In genomic region chr17:5718768-5719387, GRCm38 (mm10) we compare ENCODE assay signal across 26 mouse cellular contexts.
DNase-seq lines count a peak whose midpoint lies in the region; ATAC-seq and TF ChIP-seq lines count a peak whose summit lies in the region.
"Had no signal": no experiment of that assay in that cellular context is flagged by ENCODE, and none has a peak within 500 bp of the region (broad histone marks: within the 10 kb centered on the region; RNA-seq: fewer than 3 reads in every experiment).

No protein-coding gene starts in this region.

- peaks cover 29% of the 10 kb centered on the region for H3K27me3 ChIP-seq in midbrain, embryonic 12.5 days
- H3K27me3 ChIP-seq in midbrain, embryonic 10.5 days (ENCODE audit: low read depth, poor library complexity, severe bottlenecking), result peaks cover 4% of the 10 kb centered on the region; the same call in 1 of the 2 replicates
- no peaks in the 10 kb centered on the region for H3K27me3 ChIP-seq in forebrain, embryonic 16.5 days (replicated peaks; ENCODE audit: control insufficient read depth, insufficient read depth, low read length)
- H3K27me3 ChIP-seq: limb, embryonic 13.5 days; lung, embryonic 15.5 days; stomach, embryonic 15.5 days had no signal

- no peak overlapping the region for H3K4me3 ChIP-seq in midbrain, embryonic 12.5 days
- H3K4me3 ChIP-seq in midbrain, embryonic 10.5 days, result no peak overlapping the region
- no peak overlapping the region for H3K4me3 ChIP-seq in forebrain, embryonic 16.5 days (replicated peaks; ENCODE audit: low read length)
- H3K4me3 ChIP-seq: heart, adult 2 months; hindbrain, embryonic 10.5 days; limb, embryonic 13.5 days; lung, embryonic 15.5 days; neural tube, embryonic 13.5 days; stomach, embryonic 15.5 days had no signal

- 43% methylated on average over 7 of the region's 7 CpGs for WGBS in midbrain, embryonic 12.5 days
- 66% methylated on average over 7 of the region's 7 CpGs for WGBS in midbrain, embryonic 10.5 days
- WGBS in forebrain, embryonic 16.5 days, result 17% methylated on average over 7 of the region's 7 CpGs

- H3K4me1 ChIP-seq in midbrain, embryonic 12.5 days, result peaks cover 12% of the 10 kb centered on the region
- H3K4me1 ChIP-seq in midbrain, embryonic 10.5 days, result peaks cover 13% of the 10 kb centered on the region
- peaks cover 9% of the 10 kb centered on the region for H3K4me1 ChIP-seq in forebrain, embryonic 16.5 days (replicated peaks; ENCODE audit: control insufficient read depth, insufficient read depth, low read length)
- H3K4me1 ChIP-seq: lung, embryonic 15.5 days had no signal

- no peaks in the 10 kb centered on the region for H3K36me3 ChIP-seq in midbrain, embryonic 12.5 days
- no peaks in the 10 kb centered on the region for H3K36me3 ChIP-seq in midbrain, embryonic 10.5 days
- H3K36me3 ChIP-seq in forebrain, embryonic 16.5 days (ENCODE audit: control insufficient read depth, insufficient read depth), result no peaks in the 10 kb centered on the region
- H3K36me3 ChIP-seq: hindbrain, embryonic 10.5 days; limb, embryonic 13.5 days; lung, embryonic 15.5 days; neural tube, embryonic 13.5 days; stomach, embryonic 15.5 days had no signal

- H3K9me3 ChIP-seq in midbrain, embryonic 12.5 days, result no peaks in the 10 kb centered on the region
- H3K9me3 ChIP-seq in midbrain, embryonic 10.5 days (replicated peaks), result no peaks in the 10 kb centered on the region
- no peaks in the 10 kb centered on the region for H3K9me3 ChIP-seq in forebrain, embryonic 16.5 days (ENCODE audit: control insufficient read depth, low read length)
- H3K9me3 ChIP-seq: limb, embryonic 13.5 days; lung, embryonic 15.5 days; neural tube, embryonic 13.5 days; stomach, embryonic 15.5 days had no signal

- H3K4me2 ChIP-seq in midbrain, embryonic 12.5 days (replicated peaks), result no peak overlapping the region
- H3K4me2 ChIP-seq in forebrain, embryonic 16.5 days (ENCODE audit: low read length), result no peak overlapping the region
- H3K4me2 ChIP-seq: limb, embryonic 13.5 days; liver, embryonic 11.5 days; lung, embryonic 15.5 days; neural tube, embryonic 13.5 days; stomach, embryonic 15.5 days had no signal

- TF ChIP-seq CTCF in brain, embryonic 14.5 days (IDR thresholded peaks at IDR 0.05; ENCODE audit: borderline replicate concordance, extremely low read depth, insufficient read depth, insufficient read length), result no peak

- 0 out of 2 replicates have a peak, but pooled peaks have one; percentile 47 for ATAC-seq in midbrain, embryonic 12.5 days (ENCODE audit: low FRiP score, low read depth)
- peak; percentile 93 for ATAC-seq in forebrain, embryonic 16.5 days
- ATAC-seq: activated CD4-positive, CD25-positive, alpha-beta regulatory T cell, adult 4 months; intestine, postnatal 0 days had no signal

- no peak for TF ChIP-seq POLR2A in brain, embryonic 14.5 days (IDR thresholded peaks at IDR 0.05; ENCODE audit: borderline replicate concordance, extremely low read depth, insufficient read depth, insufficient read length, poor library complexity, severe bottlenecking)

- DNase-seq in midbrain, embryonic 10.5 days (ENCODE audit: low spot score), result no peak
- peak; percentile 72 for DNase-seq in 416B (ENCODE audit: low read depth)
- peak; percentile 86 for DNase-seq in brain, embryonic 14.5 days (ENCODE audit: low read depth)
- no peak for DNase-seq in embryo, embryonic 10.5 days (ENCODE audit: low spot score)
- DNase-seq in frontal cortex, postnatal 36 days (ENCODE audit: low spot score in 2 of 2), result no peak
- DNase-seq: adrenal gland, adult 2 months; B cell, adult 2 months; cerebellum, adult 8-10 months; cerebellum, postnatal 25 days; heart, adult 2 months; heart, postnatal 14 days; kidney, adult 9 months; kidney, postnatal 14 days; right cerebral cortex, postnatal 14 days; thymus, adult 18-20 months; thymus, postnatal 25 days had no signal

- no peak overlapping the region for H3K9ac ChIP-seq in midbrain, embryonic 12.5 days (replicated peaks)
- H3K9ac ChIP-seq in forebrain, embryonic 16.5 days (replicated peaks; ENCODE audit: low read depth, low read length), result no peak overlapping the region
- H3K9ac ChIP-seq: limb, embryonic 13.5 days; lung, embryonic 15.5 days; neural tube, embryonic 13.5 days; stomach, embryonic 15.5 days had no signal

- no peak overlapping the region for H3K27ac ChIP-seq in midbrain, embryonic 12.5 days (replicated peaks)
- H3K27ac ChIP-seq in midbrain, embryonic 10.5 days (replicated peaks), result no peak overlapping the region
- H3K27ac ChIP-seq in forebrain, embryonic 16.5 days (ENCODE audit: low read length), result no peak overlapping the region
- H3K27ac ChIP-seq: heart, adult 2 months; limb, embryonic 13.5 days; lung, embryonic 15.5 days; neural tube, embryonic 13.5 days; stomach, embryonic 15.5 days had no signal

Comparison
In these comparisons a context has a peak if more than half of its experiments do, and no peak if none do; other contexts are left out.
1. DNase-seq: peak in 416B (single experiment) and brain, embryonic 14.5 days (single experiment); none in midbrain, embryonic 10.5 days (single experiment), embryo, embryonic 10.5 days (single experiment) and frontal cortex, postnatal 36 days (0 of 2).